Mouse (Mus musculus) heart, postnatal 0 days (tissue): ENCODE results near the gene Nid1. TPM values are rescaled to one million over a fixed set of nuclear protein-coding genes. Genes with fewer than 3 reads are reported as not detected.

ENCODE experiments used
- ATAC-seq: fragments of 200-750 bp; cut with Nextera tagmentation; 2 replicates; pipeline ENCODE4 v1.8.0; 2017; ENCODE audit warnings: low read depth, moderate number of reproducible peaks, moderate library complexity; ENCODE audit not compliant: insufficient read depth
- DNase-seq: peaks from one replicate; pipeline ENCODE4 v3.0.0-alpha.2; 2016; ENCODE audit warnings: low spot score
- H3K27ac ChIP-seq: fragments of 300-500 bp; sonication (generic); 2 replicates; pipeline ENCODE4 v1.5.1; 2014; ENCODE audit warnings: low read depth, mild to moderate bottlenecking
- H3K27me3 ChIP-seq: fragments of 300-500 bp; sonication (generic); 2 replicates; pipeline ENCODE4 v1.6.1; 2014; ENCODE audit warnings: low read length, mixed read lengths; ENCODE audit not compliant: control insufficient read depth, insufficient read depth
- H3K36me3 ChIP-seq: fragments of 300-500 bp; sonication (generic); replicated peaks from 2 replicates; pipeline ENCODE4 v1.6.1; 2014; ENCODE audit warnings: low read length, mixed read lengths; ENCODE audit not compliant: control insufficient read depth, insufficient read depth
- H3K4me1 ChIP-seq: fragments of 300-500 bp; sonication (generic); 2 replicates; pipeline ENCODE4 v1.6.1; 2014; ENCODE audit warnings: antibody characterized with exemption; ENCODE audit not compliant: control insufficient read depth, insufficient read depth
- H3K4me2 ChIP-seq: fragments of 300-500 bp; sonication (generic); 2 replicates; pipeline ENCODE4 v1.6.1; 2014; ENCODE audit warnings: low read depth, mild to moderate bottlenecking, low read length, moderate library complexity
- H3K4me3 ChIP-seq: fragments of 300-500 bp; sonication (generic); 2 replicates; pipeline ENCODE4 v1.5.1; 2014; ENCODE audit warnings: low read depth, low read length
- H3K9ac ChIP-seq: fragments of 300-500 bp; sonication (generic); replicated peaks from 2 replicates; pipeline ENCODE4 v1.6.1; 2014; ENCODE audit warnings: low read depth, low read length, mixed read lengths
- H3K9me3 ChIP-seq: fragments of 300-500 bp; sonication (generic); replicated peaks from 2 replicates; pipeline ENCODE4 v1.6.1; 2016; ENCODE audit warnings: low read length; ENCODE audit not compliant: control insufficient read depth
- CTCF ChIP-seq: IDR thresholded peaks from 2 replicates; pipeline ENCODE4 v1.5.1; 2016; ENCODE audit warnings: antibody characterized with exemption, control low read depth, low read depth
- EP300 ChIP-seq: IDR thresholded peaks from 2 replicates; pipeline ENCODE4 v1.6.1; 2016; ENCODE audit warnings: antibody characterized with exemption, low read depth
- WGBS: fragments of 180-500 bp; shearing (Covaris S2); extraction: QIAGEN DNeasy Blood & Tissue Kit; methylation state at CpG from one replicate; pipeline ENCODE4 v1.1.7; 2014; 5-methylcytosine and 5-hydroxymethylcytosine counted together
- polyA plus RNA-seq: library from polyadenylated mRNA; unstranded; fragments of >200 nt; fragmentation: Nextera tagmentation; extraction: Ambion mirVana; gene quantifications from 2 replicates; pipeline ENCODE4 v1.2.1, GENCODE M21; 2015
- total RNA-seq: library from RNA; depleted of rRNA; stranded (reverse); fragments of >200 nt; gene quantifications from 2 replicates; pipeline ENCODE4 v1.2.3, GENCODE M21; 2014; ENCODE audit warnings: low replicate concordance

Gene Nid1
- total and polyA plus RNA-seq, 2 experiments from 2014 or later, result 50.2 to 127 TPM

DNA sequence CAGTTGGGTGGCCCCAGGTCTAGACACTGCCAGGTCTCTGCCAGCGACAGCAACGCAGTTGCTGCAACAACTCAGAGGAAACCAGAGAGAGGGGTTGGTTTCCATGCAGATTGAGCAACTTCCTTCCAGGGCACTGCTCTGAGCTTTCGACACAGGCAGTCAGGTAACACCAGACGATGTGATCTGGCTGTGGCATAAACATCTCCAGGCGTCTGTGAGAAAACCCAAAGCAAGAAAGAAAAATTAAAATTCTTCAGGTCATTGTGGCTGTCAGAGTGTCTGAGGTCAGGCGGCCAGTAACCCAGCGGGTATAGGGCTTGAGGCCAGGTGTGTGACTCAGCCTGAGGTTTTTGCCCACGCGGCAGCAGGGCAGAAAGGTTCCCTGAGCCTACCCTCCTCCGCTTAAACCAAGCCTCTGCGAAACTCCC is 91.8 kb downstream of the Nid1 start:
- no peak for ATAC-seq
- TF ChIP-seq CTCF, result no peak
- TF ChIP-seq EP300, result no peak

DNA sequence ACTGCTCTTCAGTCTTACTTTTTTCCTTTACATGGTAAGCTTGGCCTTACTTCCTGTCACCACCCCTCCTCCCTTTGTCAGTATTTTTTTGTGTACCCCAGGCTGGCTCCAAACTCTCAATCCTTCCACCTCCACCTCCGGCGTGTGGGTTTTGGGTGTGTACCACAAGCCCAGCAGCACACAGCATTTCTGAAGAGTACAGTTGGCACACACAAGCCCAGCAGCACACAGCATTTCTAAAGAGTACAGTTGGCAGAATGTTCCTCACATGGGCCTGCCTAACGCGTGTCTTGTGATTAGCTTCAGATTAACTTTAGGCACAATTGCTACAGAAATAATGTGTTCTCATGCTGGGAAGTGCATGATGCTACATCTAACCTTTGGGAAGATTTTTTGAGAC is 93.6 kb downstream of the Nid1 start:
- WGBS, result 50% methylated on average over 4 of the region's 4 CpGs
- TF ChIP-seq EP300, result no peak
- no peak for TF ChIP-seq CTCF
- no peaks in the 10 kb centered on the region for H3K27me3 ChIP-seq
- ATAC-seq, result 0 out of 2 replicates have a peak, but pooled peaks have one; percentile 14
- no peak overlapping the region for H3K4me2 ChIP-seq
- H3K4me1 ChIP-seq, result peaks cover 22% of the 10 kb centered on the region
- no peaks in the 10 kb centered on the region for H3K9me3 ChIP-seq
- H3K27ac ChIP-seq, result no peak overlapping the region
- no peak for DNase-seq
- H3K4me3 ChIP-seq, result no peak overlapping the region
- no peak overlapping the region for H3K9ac ChIP-seq
- no peaks in the 10 kb centered on the region for H3K36me3 ChIP-seq

More for the DNA sequence above, 91.8 kb downstream of the Nid1 start:
- no peak for DNase-seq
- no peaks in the 10 kb centered on the region for H3K27me3 ChIP-seq
- no peaks in the 10 kb centered on the region for H3K36me3 ChIP-seq
- no peaks in the 10 kb centered on the region for H3K9me3 ChIP-seq
- H3K4me2 ChIP-seq, result no peak overlapping the region
- peak overlapping the region; percentile 38; the same call in 1 of the 2 replicates for H3K27ac ChIP-seq
- peaks cover 29% of the 10 kb centered on the region for H3K4me1 ChIP-seq
- no peak overlapping the region for H3K9ac ChIP-seq
- no peak overlapping the region for H3K4me3 ChIP-seq
- 48% methylated on average over 11 of the region's 11 CpGs for WGBS

DNA sequence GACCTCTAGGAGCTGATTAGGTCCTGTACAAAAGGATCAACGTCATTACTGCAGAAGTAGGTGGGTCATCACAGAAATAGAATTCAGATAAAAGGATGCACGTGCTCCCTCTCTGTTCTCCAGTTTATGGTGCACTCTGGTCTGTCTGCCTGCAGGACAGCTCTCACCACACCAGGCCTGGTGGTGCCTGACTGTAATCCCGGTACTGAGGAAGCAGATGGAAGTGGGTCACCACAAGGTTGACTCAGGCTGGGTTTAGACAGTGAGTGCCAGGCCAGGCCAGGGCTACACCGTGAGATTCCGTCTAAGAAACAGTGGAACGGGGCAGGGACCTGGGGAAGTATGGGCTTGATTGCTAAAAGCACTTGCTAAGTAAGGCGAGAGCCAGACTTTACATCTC is 94.6 kb downstream of the Nid1 start:
- Histone ChIP-seq H3K36me3 (no peaks in the 10 kb centered on the region), H3K9ac (no peak overlapping the region), H3K4me3 (no peak overlapping the region), H3K9me3 (no peaks in the 10 kb centered on the region), H3K4me2 (no peak overlapping the region), H3K4me1 (peaks cover 22% of the 10 kb centered on the region), H3K27ac (no peak overlapping the region), H3K27me3 (no peaks in the 10 kb centered on the region)
- WGBS, result 61% methylated on average over 7 of the region's 7 CpGs
- no peak for TF ChIP-seq CTCF
- no peak for TF ChIP-seq EP300
- ATAC-seq (peak; percentile 44), DNase-seq (peak; percentile 21)

DNA sequence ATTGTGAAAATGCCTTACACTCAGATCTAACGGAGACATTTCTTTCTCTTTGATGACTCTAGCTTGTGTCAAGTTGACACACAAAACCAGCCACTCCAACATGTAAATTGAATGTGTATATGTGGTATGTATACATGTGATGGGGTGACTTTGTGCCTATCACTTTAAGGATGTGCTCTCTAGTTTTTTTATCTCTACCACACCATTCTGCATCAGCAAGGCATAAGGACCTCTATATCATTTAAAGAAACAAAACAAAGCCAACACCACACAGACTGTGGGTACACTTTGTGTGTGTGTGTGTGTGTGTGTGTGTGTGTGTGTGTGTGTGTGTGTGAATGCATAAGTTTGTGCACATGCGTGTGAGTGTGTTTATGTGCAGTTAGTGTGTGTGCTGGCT is 99.2 kb downstream of the Nid1 start:
- WGBS, result 88% methylated on average over 2 of the region's 2 CpGs
- Histone ChIP-seq H3K9me3 (no peaks in the 10 kb centered on the region), H3K4me3 (no peak overlapping the region), H3K9ac (no peak overlapping the region), H3K27me3 (no peaks in the 10 kb centered on the region), H3K4me2 (no peak overlapping the region), H3K27ac (no peak overlapping the region), H3K36me3 (no peaks in the 10 kb centered on the region), H3K4me1 (peaks cover 20% of the 10 kb centered on the region)
- DNase-seq (no peak), ATAC-seq (no peak)
- TF ChIP-seq EP300, result no peak
- no peak for TF ChIP-seq CTCF

DNA sequence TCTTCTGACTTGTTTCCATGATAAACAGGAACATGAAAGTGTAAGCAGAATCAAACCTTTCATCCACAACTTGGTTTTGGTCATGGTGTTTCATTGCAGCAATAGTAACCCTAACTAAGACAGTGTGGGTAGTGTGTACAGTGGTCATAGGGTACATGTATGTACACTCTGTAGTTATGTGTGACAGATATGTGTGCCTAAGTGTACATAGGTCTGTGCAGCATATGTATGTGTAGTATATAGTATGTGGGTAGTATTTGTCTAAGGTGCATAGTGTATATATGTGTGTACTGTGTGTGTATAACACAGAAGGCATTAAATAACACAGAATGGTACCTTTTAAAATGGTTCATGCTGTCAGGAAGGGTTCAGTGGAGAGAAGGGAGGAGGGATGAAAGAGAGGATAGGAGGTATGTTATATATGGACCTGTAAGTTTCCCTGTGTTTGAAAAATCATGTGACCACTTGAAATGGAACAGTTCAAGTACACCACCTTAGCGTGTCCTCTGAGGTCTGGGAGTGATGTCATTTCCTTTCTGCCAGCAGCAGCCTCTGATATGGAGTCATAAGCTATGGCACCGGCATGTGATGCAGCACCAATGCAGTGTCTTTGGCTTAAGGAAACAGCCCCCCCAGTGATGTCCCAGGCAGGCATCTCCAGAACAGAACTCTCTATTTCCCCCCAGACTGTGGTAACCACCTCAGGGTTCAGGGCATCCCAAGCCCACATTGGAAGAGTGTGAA is 100.1 kb downstream of the Nid1 start:
- H3K4me3 ChIP-seq, result no peak overlapping the region
- H3K36me3 ChIP-seq, result no peaks in the 10 kb centered on the region
- DNase-seq (no peak), ATAC-seq (no peak)
- no peaks in the 10 kb centered on the region for H3K9me3 ChIP-seq
- H3K4me2 ChIP-seq, result no peak overlapping the region
- H3K9ac ChIP-seq, result no peak overlapping the region
- H3K27me3 ChIP-seq, result no peaks in the 10 kb centered on the region
- 41% methylated on average over 2 of the region's 2 CpGs for WGBS
- no peak for TF ChIP-seq EP300
- TF ChIP-seq CTCF, result no peak
- peaks cover 11% of the 10 kb centered on the region for H3K4me1 ChIP-seq
- no peak overlapping the region for H3K27ac ChIP-seq
